Mouse (Mus musculus): ENCODE results near the gene Surf4. TPM values are rescaled to one million over a fixed set of nuclear protein-coding genes. Genes with fewer than 3 reads are reported as not detected.

Surf4 gene
- polyA plus RNA-seq (2012; rRNA removed): 172 and 189 TPM in 2 replicates

- H3K4me3 ChIP-seq (ENCODE audit: control insufficient read depth, low read depth, low read length): peak within 1 kb of the TSS; percentile 98
- no peaks in the 10 kb centered on the region for H3K27me3 ChIP-seq (ENCODE audit: control insufficient read depth, insufficient read depth, low read length)
- peak within 1 kb of the TSS; percentile 96 for H3K27ac ChIP-seq (ENCODE audit: control insufficient read depth, insufficient read depth, low read depth, low read length)
- TF ChIP-seq CTCF (IDR thresholded peaks at IDR 0.05; ENCODE audit: control insufficient read depth, insufficient read depth, insufficient replicate concordance, low read depth, low read length) (no peak), POLR2A (IDR thresholded peaks at IDR 0.05; ENCODE audit: control insufficient read depth, low read depth, low read length) (peak; percentile 74)
- H3K36me3 ChIP-seq (ENCODE audit: control insufficient read depth, insufficient read depth, low read length): no peaks in the 10 kb centered on the region; the same call in 1 of the 2 replicates
- H3K4me1 ChIP-seq (ENCODE audit: control insufficient read depth, insufficient read depth, low read length): peaks cover 17% of the 10 kb centered on the region
Observed at GRCm38 (mm10) chr2:26933304-26934055, at the start of gene Surf4, which contains the start of gene Stkld1. Surf4 (minus strand) TSS chr2:26933928. Stkld1 (plus strand) TSS chr2:26934047.

- no peaks in the 10 kb centered on the region for H3K36me3 ChIP-seq (ENCODE audit: control insufficient read depth, insufficient read depth, low read length)
- no peak overlapping the region for H3K27ac ChIP-seq (ENCODE audit: control insufficient read depth, insufficient read depth, low read depth, low read length)
Observed at GRCm38 (mm10) chr2:26980361-26980760, 46.6 kb upstream of the Surf4 start.

GRCm38 (mm10) chr2:26973960-26974359 is 40.2 kb upstream of the Surf4 start:
- no peaks in the 10 kb centered on the region for H3K36me3 ChIP-seq (ENCODE audit: control insufficient read depth, insufficient read depth, low read length)
- no peaks in the 10 kb centered on the region for H3K4me1 ChIP-seq (ENCODE audit: control insufficient read depth, insufficient read depth, low read length)
- TF ChIP-seq POLR2A (IDR thresholded peaks at IDR 0.05; ENCODE audit: control insufficient read depth, low read depth, low read length) (no peak), CTCF (IDR thresholded peaks at IDR 0.05; ENCODE audit: control insufficient read depth, insufficient read depth, insufficient replicate concordance, low read depth, low read length) (no peak)
- no peaks in the 10 kb centered on the region for H3K27me3 ChIP-seq (ENCODE audit: control insufficient read depth, insufficient read depth, low read length)
- no peak overlapping the region for H3K4me3 ChIP-seq (ENCODE audit: control insufficient read depth, low read depth, low read length)
- H3K27ac ChIP-seq (ENCODE audit: control insufficient read depth, insufficient read depth, low read depth, low read length): no peak overlapping the region

More at GRCm38 (mm10) chr2:26980361-26980760, 46.6 kb upstream of the Surf4 start:
- Histone ChIP-seq H3K4me3 (ENCODE audit: control insufficient read depth, low read depth, low read length) (peak overlapping the region; percentile 46), H3K27me3 (ENCODE audit: control insufficient read depth, insufficient read depth, low read length) (no peaks in the 10 kb centered on the region), H3K4me1 (ENCODE audit: control insufficient read depth, insufficient read depth, low read length) (no peaks in the 10 kb centered on the region)
- TF ChIP-seq POLR2A (IDR thresholded peaks at IDR 0.05; ENCODE audit: control insufficient read depth, low read depth, low read length) (no peak), CTCF (IDR thresholded peaks at IDR 0.05; ENCODE audit: control insufficient read depth, insufficient read depth, insufficient replicate concordance, low read depth, low read length) (no peak)

- Histone ChIP-seq H3K4me3 (ENCODE audit: control insufficient read depth, low read depth, low read length) (no peak within 1 kb of the TSS), H3K27me3 (ENCODE audit: control insufficient read depth, insufficient read depth, low read length) (no peaks in the 10 kb centered on the region), H3K4me1 (ENCODE audit: control insufficient read depth, insufficient read depth, low read length) (no peaks in the 10 kb centered on the region), H3K36me3 (ENCODE audit: control insufficient read depth, insufficient read depth, low read length) (no peaks in the 10 kb centered on the region), H3K27ac (ENCODE audit: control insufficient read depth, insufficient read depth, low read depth, low read length) (no peak within 1 kb of the TSS)
- no peak for TF ChIP-seq POLR2A (IDR thresholded peaks at IDR 0.05; ENCODE audit: control insufficient read depth, low read depth, low read length)
Observed at GRCm38 (mm10) chr2:26973116-26973515, 39.4 kb upstream of the Surf4 start, which contains the start of gene Adamts13. Adamts13 (plus strand) TSS chr2:26973416.

- Histone ChIP-seq H3K27me3 (ENCODE audit: control insufficient read depth, insufficient read depth, low read length) (no peaks in the 10 kb centered on the region), H3K4me3 (ENCODE audit: control insufficient read depth, low read depth, low read length) (no peak overlapping the region), H3K4me1 (ENCODE audit: control insufficient read depth, insufficient read depth, low read length) (peaks cover 5% of the 10 kb centered on the region), H3K36me3 (ENCODE audit: control insufficient read depth, insufficient read depth, low read length) (no peaks in the 10 kb centered on the region), H3K27ac (ENCODE audit: control insufficient read depth, insufficient read depth, low read depth, low read length) (no peak overlapping the region)
- TF ChIP-seq CTCF (IDR thresholded peaks at IDR 0.05; ENCODE audit: control insufficient read depth, insufficient read depth, insufficient replicate concordance, low read depth, low read length): no peak
- TF ChIP-seq POLR2A (IDR thresholded peaks at IDR 0.05; ENCODE audit: control insufficient read depth, low read depth, low read length): no peak
Observed at GRCm38 (mm10) chr2:26967262-26967661, 33.5 kb upstream of the Surf4 start.

GRCm38 (mm10) chr2:26964724-26965370 is 31.1 kb upstream of the Surf4 start:
- Histone ChIP-seq H3K4me3 (ENCODE audit: control insufficient read depth, low read depth, low read length) (peak overlapping the region; percentile 94), H3K4me1 (ENCODE audit: control insufficient read depth, insufficient read depth, low read length) (peaks cover 5% of the 10 kb centered on the region), H3K27me3 (ENCODE audit: control insufficient read depth, insufficient read depth, low read length) (no peaks in the 10 kb centered on the region), H3K36me3 (ENCODE audit: control insufficient read depth, insufficient read depth, low read length) (no peaks in the 10 kb centered on the region), H3K27ac (ENCODE audit: control insufficient read depth, insufficient read depth, low read depth, low read length) (peak overlapping the region; percentile 96)
- TF ChIP-seq POLR2A (IDR thresholded peaks at IDR 0.05; ENCODE audit: control insufficient read depth, low read depth, low read length) (no peak), CTCF (IDR thresholded peaks at IDR 0.05; ENCODE audit: control insufficient read depth, insufficient read depth, insufficient replicate concordance, low read depth, low read length) (no peak)

GRCm38 (mm10) chr2:26963923-26964723 is 30.4 kb upstream of the Surf4 start, which contains the start of gene Rexo4:
Rexo4 (minus strand) TSS chr2:26964386.
- Histone ChIP-seq H3K4me3 (ENCODE audit: control insufficient read depth, low read depth, low read length) (peak within 1 kb of the TSS; percentile 94), H3K36me3 (ENCODE audit: control insufficient read depth, insufficient read depth, low read length) (no peaks in the 10 kb centered on the region), H3K27me3 (ENCODE audit: control insufficient read depth, insufficient read depth, low read length) (no peaks in the 10 kb centered on the region), H3K4me1 (ENCODE audit: control insufficient read depth, insufficient read depth, low read length) (peaks cover 5% of the 10 kb centered on the region), H3K27ac (ENCODE audit: control insufficient read depth, insufficient read depth, low read depth, low read length) (peak within 1 kb of the TSS; percentile 96)
- TF ChIP-seq CTCF (IDR thresholded peaks at IDR 0.05; ENCODE audit: control insufficient read depth, insufficient read depth, insufficient replicate concordance, low read depth, low read length) (no peak), POLR2A (IDR thresholded peaks at IDR 0.05; ENCODE audit: control insufficient read depth, low read depth, low read length) (peak; percentile 63; the same call in 1 of the 2 replicates)
